Mouse (Mus musculus): ENCODE data around the gene Leng1. TPM values are rescaled to one million over a fixed set of nuclear protein-coding genes. Genes with fewer than 3 reads are reported as not detected.

Gene Leng1
- polyA plus RNA-seq (2015; fragmentation: Nextera tagmentation; extraction: Ambion mirVana) = 14.5 and 16.8 TPM in 2 replicates

GRCm38 (mm10) chr7:3665215-3666114, at the start of gene Leng1:
Gene Leng1 (minus strand): TSS chr7:3665840.

DNA sequence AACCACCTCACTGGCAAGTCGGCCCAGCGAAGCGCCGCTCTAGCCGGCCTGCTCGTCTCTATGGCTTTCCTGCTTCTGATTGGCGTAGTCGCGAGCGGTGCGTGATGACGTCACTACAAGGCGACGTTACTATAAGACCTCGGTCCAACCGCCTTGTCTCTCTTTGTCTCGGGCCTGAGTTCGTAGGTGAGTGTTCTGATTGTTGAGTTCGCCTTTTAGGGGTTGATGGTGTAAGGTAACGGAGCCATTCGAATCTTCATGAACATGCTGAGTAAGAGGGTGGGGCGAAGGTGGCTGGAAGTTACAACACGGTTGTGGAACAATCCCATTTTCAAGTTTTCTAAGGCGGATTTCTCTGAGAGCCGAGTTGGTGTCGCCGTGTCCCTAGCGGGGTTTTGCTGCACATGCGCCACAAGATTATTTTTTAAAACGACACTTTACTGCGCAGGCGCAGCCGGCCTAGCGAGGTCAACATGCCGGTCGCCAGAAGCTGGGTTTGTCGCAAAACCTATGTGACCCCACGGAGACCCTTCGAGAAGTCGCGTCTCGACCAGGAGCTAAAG, 38.3 kb upstream of the Leng1 start, which contains the start of gene Rps9:
TSS of gene Rps9 (plus strand) at position 115 of the 563 bp plus-strand sequence.

GRCm38 (mm10) chr7:3692987-3693808, 27.6 kb upstream of the Leng1 start, which contains the start of gene Mboat7:
Gene Mboat7 (minus strand): TSS chr7:3693523.

DNA sequence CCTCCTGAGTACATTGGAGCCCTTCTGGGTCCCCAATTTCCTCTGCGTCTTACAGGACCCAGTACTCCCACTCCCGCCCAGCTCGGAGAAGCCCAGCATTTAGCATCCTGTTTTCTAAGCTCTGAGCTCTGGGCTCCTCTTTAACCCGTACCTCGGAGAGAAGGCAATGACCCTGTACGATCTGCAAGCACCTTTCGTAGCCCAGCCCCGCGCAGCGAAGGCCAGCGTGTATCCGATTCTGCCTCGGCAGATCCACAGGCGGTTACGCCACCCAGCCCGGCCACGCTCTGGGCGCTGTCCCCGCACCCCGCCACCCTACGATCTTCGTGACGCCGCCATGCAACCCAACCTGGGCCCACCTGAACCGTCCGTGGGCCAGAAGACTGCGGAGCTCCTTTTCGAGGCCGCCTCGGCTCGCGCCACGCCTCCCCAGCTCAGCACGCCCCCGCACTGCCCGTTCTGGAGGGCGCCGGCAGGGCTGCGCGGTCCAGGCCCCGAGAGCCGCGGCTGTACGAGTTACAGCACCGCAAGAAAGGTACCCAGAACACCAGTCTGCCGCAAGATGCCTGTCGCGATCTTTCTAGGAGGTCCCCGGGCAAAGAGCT, 26.8 kb upstream of the Leng1 start, which contains the start of gene Tsen34:
TSS of gene Tsen34 (plus strand) at position 482 of the 605 bp plus-strand sequence.

GRCm38 (mm10) chr7:3677342-3677741, 11.7 kb upstream of the Leng1 start, which contains the start of gene Tmc4:
Gene Tmc4 (minus strand): TSS chr7:3677553.

DNA sequence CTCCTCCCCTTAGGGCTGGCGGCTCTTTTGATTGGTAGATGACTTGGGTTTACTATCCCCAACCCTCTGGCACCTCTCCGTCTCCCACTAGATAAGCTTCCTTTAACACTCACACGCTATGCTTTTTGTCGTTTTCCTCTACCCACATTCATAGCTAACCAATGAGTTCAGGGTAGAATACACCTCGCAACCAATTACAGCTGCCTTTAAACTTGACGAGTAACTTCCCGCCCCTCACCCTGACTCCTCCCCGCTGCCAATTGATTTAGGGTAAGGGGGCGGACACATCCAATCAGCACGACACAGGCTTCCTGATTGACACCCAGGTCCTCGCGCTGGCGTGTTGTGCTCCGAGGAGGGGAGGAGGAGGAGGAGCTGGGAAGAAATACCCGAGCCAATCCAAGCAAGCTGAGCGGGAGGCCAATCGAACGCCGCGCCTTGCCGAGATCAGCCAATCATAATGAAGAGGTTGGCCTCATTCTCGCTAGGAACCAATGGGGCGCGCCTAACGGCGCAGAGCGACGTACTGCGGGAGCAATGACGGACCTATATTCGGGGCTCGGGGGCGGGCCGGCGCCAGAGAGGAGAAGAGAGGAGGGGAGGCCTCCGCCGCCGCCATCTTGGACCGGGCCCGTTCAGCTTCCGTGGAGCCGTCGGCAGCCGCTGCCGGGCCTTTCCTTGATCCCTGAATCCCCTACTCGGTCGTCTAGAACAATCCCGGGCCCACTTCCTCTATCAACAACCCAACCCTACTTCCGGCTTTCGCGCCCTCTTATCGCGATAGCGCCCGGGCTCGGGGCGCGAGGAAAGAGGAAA, 20.8 kb downstream of the Leng1 start, which contains the start of gene Cnot3:
TSS of gene Cnot3 (plus strand) at position 597 of the 816 bp plus-strand sequence.

GRCm38 (mm10) chr7:3629543-3630477, 35.8 kb downstream of the Leng1 start, which contains the start of the genes Tfpt and Prpf31:
Gene Tfpt (minus strand): TSS chr7:3629929.
Gene Prpf31 (plus strand): TSS chr7:3629985.

DNA sequence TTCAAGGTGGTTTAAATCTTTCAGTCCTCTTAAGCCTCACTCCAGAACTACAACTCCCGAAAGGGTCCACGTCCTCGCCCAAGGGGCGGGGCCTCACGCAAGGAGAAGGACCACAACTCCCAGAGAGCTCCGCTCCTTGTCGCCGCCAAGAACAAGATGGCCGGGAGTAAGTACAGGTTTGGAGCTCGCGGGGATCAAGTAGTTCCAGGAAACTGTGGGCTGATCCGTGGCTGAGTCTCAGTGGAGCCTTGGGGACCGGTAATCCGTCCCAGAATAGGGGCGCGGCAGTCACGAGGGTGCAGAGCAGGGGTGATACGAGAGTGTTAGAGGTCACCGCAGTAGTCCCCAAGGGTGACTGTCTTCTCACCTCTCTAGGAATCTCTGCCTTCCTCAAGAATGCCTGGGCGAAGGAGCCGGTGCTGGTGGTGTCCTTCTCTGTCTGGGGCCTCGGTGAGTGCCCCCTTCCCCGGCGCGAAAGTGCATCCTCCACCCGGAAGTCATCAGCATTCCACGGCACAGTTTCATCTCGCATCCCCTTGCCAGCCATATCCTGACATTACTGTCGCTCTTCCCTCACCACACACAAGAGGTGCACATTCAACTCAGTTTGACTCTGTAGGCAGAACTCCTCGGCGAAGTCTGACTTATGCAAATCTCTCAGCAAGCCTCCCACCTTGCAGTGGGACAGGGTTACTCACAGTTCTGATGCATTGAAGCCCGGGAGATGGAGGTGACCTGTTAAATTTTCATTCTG, 48.2 kb downstream of the Leng1 start, which contains the start of gene Ndufa3:
TSS of gene Ndufa3 (plus strand) at position 132 of the 754 bp plus-strand sequence.

DNA sequence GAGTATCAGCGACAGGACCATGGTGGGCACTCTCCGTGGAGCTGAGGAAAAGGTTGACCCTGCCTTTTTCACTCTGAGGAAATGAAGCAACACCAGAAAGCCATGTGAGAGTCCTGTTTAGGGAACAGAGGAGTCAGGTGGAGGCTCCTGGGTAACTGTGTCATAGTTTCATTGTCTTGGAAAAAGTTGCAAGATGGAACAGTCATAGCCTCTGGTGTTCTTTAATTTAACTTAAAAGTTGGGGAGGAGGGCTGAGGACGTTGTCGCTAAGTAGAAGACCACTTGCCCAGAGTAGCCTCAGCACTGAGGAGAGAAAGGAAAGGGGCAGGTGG, 49.6 kb downstream of the Leng1 start, which contains the start of gene Oscar:
TSS of gene Oscar (minus strand) at position 101 of the 332 bp plus-strand sequence.

Small RNAs within 50 kb of the gene (microRNA-seq; reads per million reads assigned to microRNA genes)
- 3.4 reads per million, percentile 3 among the genes with 10 or more reads in this experiment for gene Mir3572

Other genes with a start within 250 kb of the Leng1 start
- not detected in 2 replicates for gene Cacng6, start 241.6 kb downstream of the Leng1 start, polyA plus RNA-seq (2015; fragmentation: Nextera tagmentation; extraction: Ambion mirVana)
- 0.13 and 0.40 TPM in 2 replicates for gene Tarm1, start 163.2 kb downstream of the Leng1 start, polyA plus RNA-seq (2015; fragmentation: Nextera tagmentation; extraction: Ambion mirVana)
- gene Oscar, start 49.7 kb downstream of the Leng1 start, polyA plus RNA-seq (2015; fragmentation: Nextera tagmentation; extraction: Ambion mirVana) = not detected in 2 replicates
- 504 and 592 TPM in 2 replicates for gene Ndufa3, start 48.5 kb downstream of the Leng1 start, polyA plus RNA-seq (2015; fragmentation: Nextera tagmentation; extraction: Ambion mirVana)
- 11.3 and 12.6 TPM in 2 replicates for gene Tfpt, start 35.9 kb downstream of the Leng1 start, polyA plus RNA-seq (2015; fragmentation: Nextera tagmentation; extraction: Ambion mirVana)
- gene Prpf31, start 35.9 kb downstream of the Leng1 start, polyA plus RNA-seq (2015; fragmentation: Nextera tagmentation; extraction: Ambion mirVana) = 43.3 and 43.9 TPM in 2 replicates
- gene Cnot3, start 20.6 kb downstream of the Leng1 start, polyA plus RNA-seq (2015; fragmentation: Nextera tagmentation; extraction: Ambion mirVana) = 22.0 and 22.5 TPM in 2 replicates
- 43.7 and 43.8 TPM in 2 replicates for gene Tmc4, start 11.7 kb upstream of the Leng1 start, polyA plus RNA-seq (2015; fragmentation: Nextera tagmentation; extraction: Ambion mirVana)
- 159 and 166 TPM in 2 replicates for gene Tsen34, start 27.0 kb upstream of the Leng1 start, polyA plus RNA-seq (2015; fragmentation: Nextera tagmentation; extraction: Ambion mirVana)
- gene Mboat7, start 27.7 kb upstream of the Leng1 start, polyA plus RNA-seq (2015; fragmentation: Nextera tagmentation; extraction: Ambion mirVana) = 32.8 and 37.9 TPM in 2 replicates
- 952 and 1,003 TPM in 2 replicates for gene Rps9, start 38.2 kb upstream of the Leng1 start, polyA plus RNA-seq (2015; fragmentation: Nextera tagmentation; extraction: Ambion mirVana)
- 2.0 and 4.9 TPM in 2 replicates for gene Pirb, start 54.6 kb upstream of the Leng1 start, polyA plus RNA-seq (2015; fragmentation: Nextera tagmentation; extraction: Ambion mirVana)
- gene Gm15448, start 159.8 kb upstream of the Leng1 start, polyA plus RNA-seq (2015; fragmentation: Nextera tagmentation; extraction: Ambion mirVana) = not detected in 2 replicates
- gene Pira2, start 179.2 kb upstream of the Leng1 start, polyA plus RNA-seq (2015; fragmentation: Nextera tagmentation; extraction: Ambion mirVana) = 0.53 and 0.67 TPM in 2 replicates
- 0.30 and 0.34 TPM in 2 replicates for gene Gm14548, start 232.3 kb upstream of the Leng1 start, polyA plus RNA-seq (2015; fragmentation: Nextera tagmentation; extraction: Ambion mirVana)
- gene Lilra6, start 249.7 kb upstream of the Leng1 start, polyA plus RNA-seq (2015; fragmentation: Nextera tagmentation; extraction: Ambion mirVana) = 0.08 and 0.17 TPM in 2 replicates

Measured in urinary bladder, postnatal 0 days (tissue).